Mouse (Mus musculus): Measurements from ENCODE around the gene Hgfac. TPM values are rescaled to one million over a fixed set of nuclear protein-coding genes. Genes with fewer than 3 reads are reported as not detected.

The Hgfac gene
- 46.8 and 66.0 TPM in 2 replicates for polyA plus RNA-seq (2012; rRNA removed)

- H3K27ac ChIP-seq (ENCODE audit: insufficient read depth, low read depth, low read length): peak within 1 kb of the TSS; percentile 42
- peak; percentile 2 for TF ChIP-seq POLR2A (IDR thresholded peaks at IDR 0.05; ENCODE audit: low read depth, low read length)
- 0 out of 2 replicates have a peak, but pooled peaks have one; percentile 18 for TF ChIP-seq CTCF (conservative IDR thresholded peaks at IDR 0.05; ENCODE audit: insufficient read depth, insufficient read length, low read depth, low read length)
- DNase-seq: peak; percentile 96
- H3K27me3 ChIP-seq (replicated peaks; ENCODE audit: control insufficient read depth, insufficient read depth, low read length): no peaks in the 10 kb centered on the region
- no peaks in the 10 kb centered on the region for H3K36me3 ChIP-seq (ENCODE audit: control insufficient read depth, insufficient read depth, low read length)
- H3K4me3 ChIP-seq (ENCODE audit: insufficient read depth, low read depth, low read length): peak within 1 kb of the TSS; percentile 9; the same call in 1 of the 2 replicates
- 17% methylated on average over 6 of the region's 6 CpGs for WGBS
- H3K4me1 ChIP-seq (ENCODE audit: control insufficient read depth, insufficient read depth, low read length): peaks cover 8% of the 10 kb centered on the region
Observed at GRCm38 (mm10) chr5:35041268-35041829, at the start of gene Hgfac. Gene Hgfac (plus strand): TSS chr5:35041509.

- Histone ChIP-seq H3K36me3 (ENCODE audit: control insufficient read depth, insufficient read depth, low read length) (no peaks in the 10 kb centered on the region), H3K27me3 (replicated peaks; ENCODE audit: control insufficient read depth, insufficient read depth, low read length) (no peaks in the 10 kb centered on the region), H3K27ac (ENCODE audit: insufficient read depth, low read depth, low read length) (no peak overlapping the region), H3K4me1 (ENCODE audit: control insufficient read depth, insufficient read depth, low read length) (no peaks in the 10 kb centered on the region), H3K4me3 (ENCODE audit: insufficient read depth, low read depth, low read length) (no peak overlapping the region)
- DNase-seq: no peak
- 70% methylated on average over 3 of the region's 3 CpGs for WGBS
- TF ChIP-seq POLR2A (IDR thresholded peaks at IDR 0.05; ENCODE audit: low read depth, low read length): no peak
- no peak for TF ChIP-seq CTCF (conservative IDR thresholded peaks at IDR 0.05; ENCODE audit: insufficient read depth, insufficient read length, low read depth, low read length)
Observed at GRCm38 (mm10) chr5:34998754-34999153, 42.6 kb upstream of the Hgfac start.

- DNase-seq: no peak
- H3K36me3 ChIP-seq (ENCODE audit: control insufficient read depth, insufficient read depth, low read length): no peaks in the 10 kb centered on the region
- no peaks in the 10 kb centered on the region for H3K27me3 ChIP-seq (replicated peaks; ENCODE audit: control insufficient read depth, insufficient read depth, low read length)
- TF ChIP-seq CTCF (conservative IDR thresholded peaks at IDR 0.05; ENCODE audit: insufficient read depth, insufficient read length, low read depth, low read length) (no peak), POLR2A (IDR thresholded peaks at IDR 0.05; ENCODE audit: low read depth, low read length) (no peak)
- no peaks in the 10 kb centered on the region for H3K4me1 ChIP-seq (ENCODE audit: control insufficient read depth, insufficient read depth, low read length)
- no peak overlapping the region for H3K27ac ChIP-seq (ENCODE audit: insufficient read depth, low read depth, low read length)
- 86% methylated on average over 6 of the region's 6 CpGs for WGBS
- H3K4me3 ChIP-seq (ENCODE audit: insufficient read depth, low read depth, low read length): no peak overlapping the region
Observed at GRCm38 (mm10) chr5:34999281-34999680, 42.0 kb upstream of the Hgfac start.

- no peaks in the 10 kb centered on the region for H3K27me3 ChIP-seq (replicated peaks; ENCODE audit: control insufficient read depth, insufficient read depth, low read length)
- H3K36me3 ChIP-seq (ENCODE audit: control insufficient read depth, insufficient read depth, low read length): no peaks in the 10 kb centered on the region
- no peaks in the 10 kb centered on the region for H3K4me1 ChIP-seq (ENCODE audit: control insufficient read depth, insufficient read depth, low read length)
- no peak overlapping the region for H3K4me3 ChIP-seq (ENCODE audit: insufficient read depth, low read depth, low read length)
- no peak overlapping the region for H3K27ac ChIP-seq (ENCODE audit: insufficient read depth, low read depth, low read length)
- DNase-seq: no peak
- TF ChIP-seq CTCF (conservative IDR thresholded peaks at IDR 0.05; ENCODE audit: insufficient read depth, insufficient read length, low read depth, low read length): no peak
- no peak for TF ChIP-seq POLR2A (IDR thresholded peaks at IDR 0.05; ENCODE audit: low read depth, low read length)
Observed at GRCm38 (mm10) chr5:35000323-35000722, 41.0 kb upstream of the Hgfac start.

- no peak overlapping the region for H3K4me3 ChIP-seq (ENCODE audit: insufficient read depth, low read depth, low read length)
- no peaks in the 10 kb centered on the region for H3K27me3 ChIP-seq (replicated peaks; ENCODE audit: control insufficient read depth, insufficient read depth, low read length)
- 90% methylated on average over 3 of the region's 3 CpGs for WGBS
- DNase-seq: no peak
- TF ChIP-seq CTCF (conservative IDR thresholded peaks at IDR 0.05; ENCODE audit: insufficient read depth, insufficient read length, low read depth, low read length): no peak
- no peak for TF ChIP-seq POLR2A (IDR thresholded peaks at IDR 0.05; ENCODE audit: low read depth, low read length)
- H3K36me3 ChIP-seq (ENCODE audit: control insufficient read depth, insufficient read depth, low read length): no peaks in the 10 kb centered on the region
- no peaks in the 10 kb centered on the region for H3K4me1 ChIP-seq (ENCODE audit: control insufficient read depth, insufficient read depth, low read length)
- no peak overlapping the region for H3K27ac ChIP-seq (ENCODE audit: insufficient read depth, low read depth, low read length)
Observed at GRCm38 (mm10) chr5:35001144-35001543, 40.2 kb upstream of the Hgfac start.

GRCm38 (mm10) chr5:35003611-35004162 is 37.6 kb upstream of the Hgfac start:
- 52% methylated on average over 7 of the region's 7 CpGs for WGBS
- Histone ChIP-seq H3K27ac (ENCODE audit: insufficient read depth, low read depth, low read length) (no peak overlapping the region), H3K4me1 (ENCODE audit: control insufficient read depth, insufficient read depth, low read length) (no peaks in the 10 kb centered on the region), H3K36me3 (ENCODE audit: control insufficient read depth, insufficient read depth, low read length) (no peaks in the 10 kb centered on the region), H3K27me3 (replicated peaks; ENCODE audit: control insufficient read depth, insufficient read depth, low read length) (no peaks in the 10 kb centered on the region), H3K4me3 (ENCODE audit: insufficient read depth, low read depth, low read length) (no peak overlapping the region)
- no peak for TF ChIP-seq POLR2A (IDR thresholded peaks at IDR 0.05; ENCODE audit: low read depth, low read length)
- peak; percentile 29 for DNase-seq

- Histone ChIP-seq H3K27me3 (replicated peaks; ENCODE audit: control insufficient read depth, insufficient read depth, low read length) (no peaks in the 10 kb centered on the region), H3K36me3 (ENCODE audit: control insufficient read depth, insufficient read depth, low read length) (no peaks in the 10 kb centered on the region), H3K4me3 (ENCODE audit: insufficient read depth, low read depth, low read length) (no peak overlapping the region), H3K27ac (ENCODE audit: insufficient read depth, low read depth, low read length) (no peak overlapping the region), H3K4me1 (ENCODE audit: control insufficient read depth, insufficient read depth, low read length) (no peaks in the 10 kb centered on the region)
- peak; percentile 14 for DNase-seq
- WGBS: 71% methylated on average over 2 of the region's 2 CpGs
- no peak for TF ChIP-seq CTCF (conservative IDR thresholded peaks at IDR 0.05; ENCODE audit: insufficient read depth, insufficient read length, low read depth, low read length)
- TF ChIP-seq POLR2A (IDR thresholded peaks at IDR 0.05; ENCODE audit: low read depth, low read length): no peak
Observed at GRCm38 (mm10) chr5:35004769-35005168, 36.5 kb upstream of the Hgfac start.

Measured in kidney, adult 2 months (tissue).